Mouse (Mus musculus): Measurements from ENCODE around the gene Rufy3. TPM values are rescaled to one million over a fixed set of nuclear protein-coding genes. Genes with fewer than 3 reads are reported as not detected.

Gene Rufy3
- total RNA-seq, 1 experiment: 10.8 TPM

DNA sequence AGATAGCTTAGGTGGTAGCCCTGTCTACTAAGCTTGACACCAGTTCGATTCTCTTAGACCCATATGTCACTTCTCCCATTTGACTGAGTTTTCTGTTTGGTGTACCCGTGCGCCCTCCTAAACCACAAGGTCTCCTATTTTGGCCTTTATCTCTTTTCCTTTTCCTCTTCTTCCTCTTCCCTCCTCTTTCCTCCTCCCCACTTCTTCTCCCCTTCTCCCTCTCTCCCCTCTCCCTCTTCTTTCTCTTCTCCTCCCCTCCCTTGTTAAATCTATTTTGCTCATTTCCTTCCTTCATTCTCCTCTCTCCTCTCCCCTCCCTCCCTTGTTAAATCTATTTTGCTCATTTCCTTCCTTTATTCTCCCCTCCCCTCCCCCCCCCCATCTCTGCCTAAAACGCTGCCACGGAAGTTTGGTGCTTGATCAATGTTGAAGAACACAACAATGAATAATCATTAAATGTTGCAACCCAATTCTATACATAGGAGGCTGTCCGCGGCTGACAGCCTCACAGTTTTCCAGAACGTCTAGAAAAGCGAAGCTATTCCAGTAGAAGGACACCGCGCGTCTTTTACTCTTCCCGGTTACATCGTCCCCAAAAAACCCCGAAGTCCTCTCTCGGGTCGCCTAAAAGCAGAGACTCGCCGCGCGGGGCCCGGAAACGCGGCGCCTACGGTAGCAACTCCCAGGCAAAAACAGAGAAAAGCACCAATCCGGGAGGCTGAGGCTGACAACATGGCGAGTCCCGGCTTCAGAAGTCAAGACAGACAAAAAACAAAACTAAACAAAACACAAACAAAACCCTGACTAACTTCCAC is 11.4 kb upstream of the Rufy3 start:
- H3K9ac ChIP-seq (ENCODE audit: insufficient read depth, low read depth, low read length, poor library complexity, severe bottlenecking): peak overlapping the region; percentile 92
- in situ Hi-C loops (cut with MboI; ENCODE audit: low sequenced_read_pairs in 2 of 2, unreplicated experiment in 2 of 2): no loop called here
- no peak for DNase-seq (ENCODE audit: low read depth, low spot score)
- no peaks in the 10 kb centered on the region for H3K9me3 ChIP-seq (ENCODE audit: control insufficient read depth, insufficient read depth, low read depth, low read length)
- H3K27ac ChIP-seq (ENCODE audit: insufficient read depth, low read depth, low read length, poor library complexity, severe bottlenecking): peak overlapping the region; percentile 75
- H3K36me3 ChIP-seq (ENCODE audit: control insufficient read depth, insufficient read depth, low read length, poor library complexity, severe bottlenecking): peaks cover 8% of the 10 kb centered on the region
- peak overlapping the region; percentile 75 to 80 for H3K4me3 ChIP-seq (ENCODE audit: insufficient read depth in 1 of 2, low read depth in 1 of 2, low read length in 2 of 2, poor library complexity in 1 of 2, severe bottlenecking in 1 of 2)
- no peak for TF ChIP-seq HCFC1 (IDR thresholded peaks at IDR 0.05; ENCODE audit: borderline replicate concordance, insufficient read depth, low read length)
- TF ChIP-seq ZC3H11A (IDR thresholded peaks at IDR 0.05; ENCODE audit: borderline replicate concordance, low read depth, low read length): no peak
- no peak for TF ChIP-seq CHD2 (IDR thresholded peaks at IDR 0.05; ENCODE audit: low read depth, low read length)
- TF ChIP-seq MAFK (IDR thresholded peaks at IDR 0.05; ENCODE audit: insufficient read depth, low read depth, low read length): no peak
- no peak for TF ChIP-seq ZNF384 (IDR thresholded peaks at IDR 0.05; ENCODE audit: low read depth, low read length)
- no peaks in the 10 kb centered on the region; a peak in 2 of 4 replicates for H3K4me1 ChIP-seq (ENCODE audit: control insufficient read depth in 2 of 2, insufficient read depth in 2 of 2, low read length in 2 of 2, poor library complexity in 1 of 2)

DNA sequence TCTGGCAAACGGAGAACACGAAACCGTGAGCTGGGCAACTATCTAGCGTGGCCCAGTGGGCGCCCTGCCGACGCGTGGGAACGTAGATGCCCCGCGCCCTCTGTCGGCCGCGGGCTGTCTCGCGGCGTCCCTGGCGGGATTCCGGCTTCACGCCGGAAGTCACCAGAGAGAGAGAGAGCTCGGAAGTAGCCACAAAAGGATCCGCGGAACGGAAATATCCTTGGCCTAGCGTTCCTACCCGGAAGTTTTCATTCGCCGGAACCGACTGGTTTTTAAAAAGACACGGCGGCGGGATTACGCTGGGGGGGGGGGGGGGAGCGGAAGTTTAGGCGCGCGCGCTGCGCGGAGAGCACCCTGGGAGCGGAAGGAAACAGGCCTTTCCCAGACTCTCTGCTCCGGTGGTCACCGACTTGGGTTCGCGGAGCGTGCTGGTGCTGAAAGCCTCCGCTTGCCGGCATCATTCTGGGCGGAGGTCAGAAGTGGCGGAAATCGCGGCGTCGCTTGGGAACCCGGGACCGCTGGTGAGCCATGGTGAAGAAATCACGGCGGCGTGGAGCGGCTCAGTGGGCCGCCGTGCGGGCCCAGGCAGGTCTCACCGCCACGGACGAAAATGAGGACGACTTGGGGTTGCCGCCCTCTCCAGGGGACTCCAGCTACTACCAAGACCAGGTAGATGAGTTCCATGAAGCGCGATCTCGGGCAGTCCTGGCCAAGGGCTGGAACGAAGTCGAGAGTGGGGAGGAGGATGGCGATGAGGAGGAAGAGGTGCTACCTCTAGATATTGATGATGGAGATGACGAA is 10.6 kb upstream of the Rufy3 start, which contains the start of gene Utp3:
Utp3 (plus strand) TSS at position 377 of the 801 bp plus-strand sequence.
- in situ Hi-C loops (cut with MboI; ENCODE audit: low sequenced_read_pairs in 2 of 2, unreplicated experiment in 2 of 2): no loop called here
- peak; percentile 100 for DNase-seq (ENCODE audit: low read depth, low spot score)
- Histone ChIP-seq H3K4me1 (ENCODE audit: control insufficient read depth in 2 of 2, insufficient read depth in 2 of 2, low read length in 2 of 2, poor library complexity in 1 of 2) (no peaks in the 10 kb centered on the region; a peak in 2 of 4 replicates), H3K36me3 (ENCODE audit: control insufficient read depth, insufficient read depth, low read length, poor library complexity, severe bottlenecking) (peaks cover 8% of the 10 kb centered on the region), H3K27ac (ENCODE audit: insufficient read depth, low read depth, low read length, poor library complexity, severe bottlenecking) (peak within 1 kb of the TSS; percentile 75), H3K9me3 (ENCODE audit: control insufficient read depth, insufficient read depth, low read depth, low read length) (no peaks in the 10 kb centered on the region), H3K4me3 (ENCODE audit: insufficient read depth in 1 of 2, low read depth in 1 of 2, low read length in 2 of 2, poor library complexity in 1 of 2, severe bottlenecking in 1 of 2) (peak within 1 kb of the TSS; percentile 83 to 87), H3K9ac (ENCODE audit: insufficient read depth, low read depth, low read length, poor library complexity, severe bottlenecking) (peak within 1 kb of the TSS; percentile 99)
- TF ChIP-seq HCFC1 (IDR thresholded peaks at IDR 0.05; ENCODE audit: borderline replicate concordance, insufficient read depth, low read length) (peak; percentile 92), MAFK (IDR thresholded peaks at IDR 0.05; ENCODE audit: insufficient read depth, low read depth, low read length) (no peak), CHD2 (IDR thresholded peaks at IDR 0.05; ENCODE audit: low read depth, low read length) (peak; percentile 87)

- Histone ChIP-seq H3K4me1 (ENCODE audit: control insufficient read depth in 2 of 2, insufficient read depth in 2 of 2, low read length in 2 of 2, poor library complexity in 1 of 2) (peaks cover 0 to 4% of the 10 kb centered on the region in 2 experiments), H3K27ac (ENCODE audit: insufficient read depth, low read depth, low read length, poor library complexity, severe bottlenecking) (no peak overlapping the region), H3K4me3 (ENCODE audit: insufficient read depth in 1 of 2, low read depth in 1 of 2, low read length in 2 of 2, poor library complexity in 1 of 2, severe bottlenecking in 1 of 2) (no peak overlapping the region), H3K9ac (ENCODE audit: insufficient read depth, low read depth, low read length, poor library complexity, severe bottlenecking) (no peak overlapping the region), H3K36me3 (ENCODE audit: control insufficient read depth, insufficient read depth, low read length, poor library complexity, severe bottlenecking) (peaks cover 8% of the 10 kb centered on the region), H3K9me3 (ENCODE audit: control insufficient read depth, insufficient read depth, low read depth, low read length) (no peaks in the 10 kb centered on the region)
- in situ Hi-C loops (cut with MboI; ENCODE audit: low sequenced_read_pairs in 2 of 2, unreplicated experiment in 2 of 2): no loop called here
- TF ChIP-seq HCFC1 (IDR thresholded peaks at IDR 0.05; ENCODE audit: borderline replicate concordance, insufficient read depth, low read length): no peak
- no peak for TF ChIP-seq MAFK (IDR thresholded peaks at IDR 0.05; ENCODE audit: insufficient read depth, low read depth, low read length)
- no peak for TF ChIP-seq CHD2 (IDR thresholded peaks at IDR 0.05; ENCODE audit: low read depth, low read length)
- no peak for TF ChIP-seq ZNF384 (IDR thresholded peaks at IDR 0.05; ENCODE audit: low read depth, low read length)
- DNase-seq (ENCODE audit: low read depth, low spot score): no peak
Observed at GRCm38 (mm10) chr5:88558991-88559390, 5.8 kb upstream of the Rufy3 start.

DNA sequence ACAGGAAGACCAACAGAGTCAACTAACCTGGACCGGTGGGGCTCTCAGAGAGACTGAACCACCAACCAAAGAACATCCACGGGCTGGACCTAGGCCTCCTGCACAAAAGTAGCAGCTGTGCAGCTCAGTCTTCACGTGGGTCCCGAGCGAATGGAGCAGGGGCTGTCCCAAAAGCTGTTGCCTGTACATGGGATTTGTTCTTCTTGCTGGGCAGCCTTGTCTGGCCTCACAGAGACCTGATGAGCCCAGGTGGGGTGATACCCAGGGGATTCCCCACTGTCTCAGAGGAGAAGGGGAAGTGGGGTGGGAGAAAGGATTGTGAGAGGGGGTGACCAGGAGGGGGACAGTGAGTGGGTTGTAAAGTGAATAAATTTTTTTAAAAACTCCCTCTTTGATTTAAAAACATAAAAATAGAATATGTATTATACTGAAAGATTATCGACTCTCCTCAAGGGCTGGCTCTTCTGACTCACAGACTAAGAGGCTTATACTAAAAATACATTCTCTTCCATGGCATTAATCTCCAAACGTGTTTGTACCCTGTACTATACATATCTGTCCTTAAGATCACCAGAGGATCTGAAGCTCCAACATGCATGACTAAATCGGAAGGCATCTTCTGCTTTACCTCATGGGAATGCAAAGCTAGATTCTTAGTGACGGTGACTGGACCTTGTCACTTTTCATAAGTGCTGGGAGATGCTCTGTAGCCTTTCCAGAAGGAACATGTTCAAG is 3.6 kb upstream of the Rufy3 start:
- Histone ChIP-seq H3K27ac (ENCODE audit: insufficient read depth, low read depth, low read length, poor library complexity, severe bottlenecking) (no peak overlapping the region), H3K36me3 (ENCODE audit: control insufficient read depth, insufficient read depth, low read length, poor library complexity, severe bottlenecking) (peaks cover 2% of the 10 kb centered on the region), H3K9me3 (ENCODE audit: control insufficient read depth, insufficient read depth, low read depth, low read length) (no peaks in the 10 kb centered on the region), H3K9ac (ENCODE audit: insufficient read depth, low read depth, low read length, poor library complexity, severe bottlenecking) (no peak overlapping the region), H3K4me1 (ENCODE audit: control insufficient read depth in 2 of 2, insufficient read depth in 2 of 2, low read length in 2 of 2, poor library complexity in 1 of 2) (peaks cover 0 to 8% of the 10 kb centered on the region in 2 experiments), H3K4me3 (ENCODE audit: insufficient read depth in 1 of 2, low read depth in 1 of 2, low read length in 2 of 2, poor library complexity in 1 of 2, severe bottlenecking in 1 of 2) (no peak overlapping the region)
- TF ChIP-seq CHD2 (IDR thresholded peaks at IDR 0.05; ENCODE audit: low read depth, low read length) (no peak), MAFK (IDR thresholded peaks at IDR 0.05; ENCODE audit: insufficient read depth, low read depth, low read length) (no peak), ZNF384 (IDR thresholded peaks at IDR 0.05; ENCODE audit: low read depth, low read length) (no peak), HCFC1 (IDR thresholded peaks at IDR 0.05; ENCODE audit: borderline replicate concordance, insufficient read depth, low read length) (no peak)
- in situ Hi-C loops (cut with MboI; ENCODE audit: low sequenced_read_pairs in 2 of 2, unreplicated experiment in 2 of 2): no loop called here
- DNase-seq (ENCODE audit: low read depth, low spot score): no peak

All from ES-E14 (cell line).